Mouse (Mus musculus) olfactory bulb, adult 2 months (tissue): ENCODE results near the gene Vwa3a.

Experiments
- CTCF ChIP-seq: fragments of 200-500 bp; IDR thresholded peaks from 2 replicates; pipeline ENCODE4 v1.5.1; 2012; ENCODE audit warnings: low read depth, mild to moderate bottlenecking, low read length, moderate library complexity; ENCODE audit not compliant: insufficient read depth
- POLR2A ChIP-seq: fragments of 200-500 bp; IDR thresholded peaks from 2 replicates; pipeline ENCODE4 v1.6.1; 2012; ENCODE audit warnings: mild to moderate bottlenecking, low read depth, low read length, moderate library complexity; ENCODE audit not compliant: insufficient read depth

GRCm38 (mm10) chr7:120751330-120751729 is 12.2 kb downstream of the Vwa3a start:
- TF ChIP-seq POLR2A (no peak), CTCF (no peak)
